Mouse (Mus musculus) right cerebral cortex, postnatal 10 days (tissue): ENCODE measurements around the gene Trim71.
"Not testable (repeated sequence)": the region's sequence is repeated elsewhere in the genome, so short reads cannot be mapped to it uniquely, and the experiment has no call there.

Experiments used
- DNase-seq, 2 experiments: peaks; one replicate each; pipeline ENCODE4 v3.0.0; 2021; ENCODE audit warnings: low spot score in 2 of 2

Trim71 gene

DNA sequence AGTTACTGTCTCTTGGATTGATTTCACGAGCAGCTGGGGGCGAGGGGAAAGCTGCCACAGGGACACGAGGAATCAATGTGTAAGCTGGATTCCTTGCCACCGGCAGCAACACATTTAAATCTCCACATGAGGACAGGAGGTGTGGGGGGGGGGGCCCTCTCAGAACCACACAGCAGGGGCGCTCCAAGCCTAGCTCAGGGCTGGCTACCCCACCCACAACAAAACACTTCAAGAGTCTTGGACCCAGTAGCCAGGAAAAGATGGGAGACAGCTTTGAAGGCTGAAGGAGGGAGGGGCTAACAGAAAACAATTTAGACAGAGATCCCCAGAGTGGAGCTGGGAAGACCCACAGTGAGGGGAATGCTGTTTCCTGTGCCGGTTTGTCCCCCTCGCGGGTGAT is 38.3 kb downstream of the Trim71 start:
- no peak for DNase-seq

DNA sequence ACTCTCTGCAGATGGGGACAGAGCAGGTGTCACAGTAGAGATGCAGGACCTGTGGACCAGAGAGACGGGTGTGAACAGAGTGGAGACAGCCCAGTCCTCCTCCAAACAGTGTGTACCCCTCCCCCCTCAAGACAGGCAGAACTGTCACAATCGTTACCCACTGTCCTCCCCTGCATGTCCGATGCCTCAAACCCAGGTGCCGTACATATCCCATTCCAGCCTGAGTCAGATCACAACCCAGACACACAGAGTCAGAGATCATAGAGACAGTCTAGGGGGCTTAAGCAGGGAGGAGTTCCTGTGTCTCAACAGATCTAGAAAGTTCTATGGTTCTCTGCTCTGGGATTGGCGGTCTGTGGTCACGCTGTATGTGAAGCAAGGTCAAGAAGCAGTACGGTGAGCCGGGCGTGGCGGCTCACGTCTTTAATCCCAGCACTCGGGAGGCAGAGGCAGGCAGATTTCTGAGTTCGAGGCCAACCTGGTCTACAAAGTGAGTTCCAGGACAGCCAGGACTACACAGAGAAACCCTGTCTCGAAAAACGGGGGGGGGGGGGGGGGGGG is 39.0 kb downstream of the Trim71 start:
- no peak for DNase-seq

DNA sequence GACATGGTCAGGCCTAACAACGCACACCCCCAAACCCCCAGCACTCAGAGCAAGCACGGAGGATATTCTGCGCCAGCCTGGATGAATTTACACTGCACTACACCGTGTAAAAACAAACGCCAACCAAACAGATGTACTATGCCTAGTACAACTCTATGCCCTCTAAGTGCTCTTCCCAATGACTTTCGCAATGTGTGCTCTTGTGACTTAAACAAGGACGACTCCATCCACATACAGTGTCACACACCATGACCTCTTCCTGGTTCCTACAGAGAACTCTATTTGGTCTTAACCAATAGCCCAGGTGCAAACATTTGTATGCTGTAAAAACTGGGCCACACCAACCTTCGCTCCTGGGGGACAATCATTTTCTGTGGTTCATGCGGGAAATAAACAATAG is 41.7 kb downstream of the Trim71 start:
- no peak for DNase-seq

DNA sequence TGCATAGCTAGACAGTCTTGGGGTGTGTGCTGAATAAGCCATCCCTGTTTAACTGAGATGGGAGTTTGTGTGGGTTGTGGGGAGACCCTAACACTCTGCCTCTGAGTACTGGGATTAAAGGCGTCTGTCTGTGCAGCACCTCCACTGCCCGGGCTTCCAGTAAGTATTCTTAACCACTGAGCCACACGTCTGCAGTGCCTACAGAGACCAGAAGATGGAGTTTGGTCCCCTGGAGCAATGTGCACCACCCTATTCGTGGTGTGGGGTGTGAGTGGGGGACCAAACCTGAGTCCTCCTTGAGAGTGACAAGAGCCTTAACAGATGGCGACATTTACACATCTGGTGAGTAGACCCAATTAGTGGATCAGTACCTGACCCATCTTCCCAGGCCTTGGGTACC is 42.1 kb downstream of the Trim71 start:
- no peak for DNase-seq

DNA sequence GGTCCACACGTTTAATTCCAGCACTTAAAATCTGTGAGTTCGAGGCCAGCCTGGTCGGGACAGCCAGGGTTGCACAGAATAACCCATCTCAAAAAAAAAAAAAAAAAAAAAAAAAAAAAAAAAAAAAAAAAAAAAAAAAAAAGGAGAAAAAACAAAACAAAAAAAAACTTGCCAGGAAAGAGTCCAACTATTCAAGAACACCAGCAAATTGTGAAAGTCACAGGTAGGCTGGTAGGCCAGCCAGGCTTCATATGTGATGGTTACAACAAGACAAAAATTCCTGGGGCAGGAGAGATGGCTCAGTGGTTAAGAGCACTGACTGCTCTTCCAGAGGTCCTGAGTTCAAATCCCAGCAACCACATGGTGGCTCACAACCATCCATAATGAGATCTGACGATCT is 43.6 kb downstream of the Trim71 start:
- not testable (repeated sequence) for DNase-seq

DNA sequence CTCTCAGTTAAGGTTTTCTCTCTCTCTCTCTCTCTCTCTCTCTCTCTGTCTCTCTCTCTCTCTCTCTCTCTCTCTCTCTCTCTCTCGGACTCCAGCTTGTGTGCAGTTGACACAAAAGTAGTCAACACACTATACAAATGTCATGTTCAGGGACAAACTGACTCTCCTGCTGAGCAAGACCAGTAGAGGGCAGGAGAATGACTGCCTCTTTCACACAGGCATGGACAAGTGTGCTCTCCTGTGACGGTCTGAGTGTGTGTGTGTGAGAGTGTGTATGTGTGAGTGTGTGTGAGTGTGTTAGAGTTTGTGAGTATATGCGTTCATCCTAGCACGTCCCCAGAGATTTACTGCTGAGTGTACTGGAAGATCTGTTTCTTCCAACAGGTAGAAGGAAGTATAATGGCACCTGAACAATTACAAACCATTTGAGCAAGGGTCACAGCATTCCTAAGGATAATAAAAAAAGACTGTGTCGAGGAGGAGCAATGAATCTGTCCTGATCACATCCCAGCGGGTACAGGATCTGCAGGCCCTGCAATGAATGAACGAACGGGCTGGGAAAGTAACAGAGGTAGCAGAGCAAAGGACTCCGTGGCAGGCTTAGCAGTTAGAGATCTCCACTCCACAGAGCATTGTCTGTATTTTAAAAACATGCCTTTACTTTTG is 45.2 kb downstream of the Trim71 start:
- DNase-seq, result no peak

DNA sequence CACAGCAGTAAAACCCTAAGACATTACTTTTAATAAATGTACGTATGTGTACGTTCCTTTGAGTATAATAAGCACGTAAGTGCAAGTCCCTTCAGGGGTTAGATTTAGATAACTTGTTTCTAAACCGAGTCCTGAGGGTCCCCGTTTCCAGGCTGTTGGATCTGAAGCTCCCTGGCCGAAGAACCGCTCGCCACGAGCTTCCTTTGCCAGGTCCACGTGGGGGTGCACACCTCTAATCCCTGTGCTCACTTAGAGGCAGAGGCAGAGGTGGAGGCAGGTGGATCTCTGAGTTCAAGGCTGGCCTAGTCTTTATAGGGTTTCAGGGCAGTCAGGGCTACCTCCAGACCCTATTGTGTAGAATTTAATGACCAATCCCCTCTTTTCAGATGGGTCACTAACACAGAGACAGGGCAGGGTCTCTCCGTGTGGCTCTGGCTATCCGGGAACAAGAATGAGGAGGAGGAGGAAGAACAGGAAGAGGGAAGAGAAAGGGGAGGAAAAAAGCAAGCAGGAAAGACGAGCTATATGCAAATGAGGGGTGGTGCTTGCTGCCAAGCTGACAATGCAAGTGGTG is 46.2 kb downstream of the Trim71 start:
- DNase-seq, result no peak

DNA sequence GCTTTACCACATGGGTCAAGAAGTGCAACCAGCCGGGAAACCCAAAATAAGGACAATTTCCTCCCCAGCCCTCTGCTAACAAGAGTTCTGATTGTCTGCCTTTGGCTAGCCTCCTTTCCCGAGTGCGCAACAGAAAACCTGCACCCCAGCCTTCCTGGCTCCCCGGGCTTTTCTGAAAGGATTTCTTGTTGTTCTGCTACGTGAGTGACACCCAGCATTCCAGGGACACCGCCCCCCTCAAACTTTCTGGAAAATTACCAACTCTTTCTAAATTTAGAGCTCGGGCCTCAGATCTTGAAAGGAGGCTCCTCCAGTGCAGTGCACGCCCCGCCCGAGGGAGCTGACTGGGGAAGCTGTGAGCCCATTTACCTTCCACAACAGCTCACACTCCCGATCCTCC is 48.8 kb downstream of the Trim71 start, which contains the start of gene C130032M10Rik:
Gene C130032M10Rik, plus strand, starts transcription at position 334 of the 400 bp plus-strand sequence.
- DNase-seq, result no peak

DNA sequence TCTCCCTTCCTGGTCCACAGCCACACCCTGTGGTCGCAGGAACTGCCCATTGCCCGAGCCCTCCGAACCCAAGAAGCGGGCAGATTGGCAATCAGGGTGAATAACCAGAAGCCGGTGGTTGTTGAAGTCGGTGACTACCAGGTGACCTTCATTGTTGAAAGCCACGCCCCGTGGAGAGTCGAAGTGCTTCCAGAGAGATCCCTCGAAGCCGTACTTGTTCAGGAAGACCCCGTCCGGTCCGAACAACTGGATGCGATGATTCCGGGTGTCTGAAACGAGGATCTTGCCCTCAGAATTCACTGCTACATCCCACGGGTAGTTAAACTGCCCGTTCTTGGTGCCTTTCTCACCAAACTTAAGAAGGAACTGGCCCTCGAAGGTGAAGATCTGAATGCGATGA is 51.3 kb downstream of the Trim71 start:
- no peak for DNase-seq

DNA sequence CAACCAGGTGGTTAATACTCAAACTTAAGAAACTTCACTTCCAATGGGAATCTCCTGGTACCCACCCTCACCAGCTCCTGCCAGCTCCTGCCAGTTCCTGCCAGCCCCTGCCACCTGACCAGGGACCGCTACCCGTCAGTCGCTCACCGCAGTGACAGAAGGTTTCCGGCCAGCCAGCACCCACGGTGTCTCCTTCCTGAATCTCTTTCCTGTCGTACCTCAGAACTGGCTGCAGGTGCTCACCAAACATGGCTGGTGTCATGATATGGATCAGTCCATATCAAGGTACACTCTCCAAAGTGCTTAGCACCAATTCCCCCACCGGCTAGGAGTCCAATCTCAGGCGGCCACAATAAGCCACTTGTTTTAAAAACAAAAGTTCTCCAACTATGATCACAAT is 54.4 kb downstream of the Trim71 start:
- no peak for DNase-seq

DNA sequence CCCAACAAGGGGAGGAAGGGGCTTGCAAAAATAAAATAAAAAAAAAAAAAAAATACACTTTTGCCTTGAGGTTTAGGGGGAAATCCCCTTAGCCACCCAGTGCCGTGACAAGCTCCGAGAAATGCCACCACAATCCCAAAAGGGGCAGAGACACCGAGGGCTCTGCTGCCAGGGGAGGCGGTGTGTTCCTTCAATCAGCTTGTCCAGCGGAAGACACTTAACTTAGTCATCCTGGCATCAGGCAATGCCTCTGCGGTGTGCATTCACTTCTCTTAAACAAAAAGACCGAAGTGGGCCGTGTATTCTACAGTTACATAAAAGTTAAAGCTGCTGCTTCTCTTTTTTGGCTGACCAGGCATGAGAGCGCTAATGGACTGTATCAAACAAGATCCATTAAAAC is 56.7 kb downstream of the Trim71 start:
- DNase-seq, result no peak

DNA sequence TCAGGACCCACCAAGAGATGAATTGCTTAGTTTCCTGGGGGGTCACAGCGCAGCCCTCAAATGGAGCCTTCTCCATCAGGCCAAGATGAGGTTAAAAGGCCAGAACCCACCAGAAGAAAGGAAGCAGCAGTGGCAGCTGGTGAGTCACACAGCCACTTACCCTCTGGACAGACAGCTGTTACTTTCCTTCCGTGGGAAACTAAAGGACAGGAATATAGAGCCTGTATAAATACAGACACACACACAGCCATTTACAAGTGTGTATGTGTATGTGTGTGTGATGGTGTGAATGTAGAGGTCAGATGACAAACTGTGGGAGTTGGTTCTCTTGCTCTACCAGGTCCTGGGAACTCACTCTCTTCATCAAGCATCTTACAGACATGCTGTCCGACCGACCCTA is 57.6 kb downstream of the Trim71 start:
- DNase-seq, result no peak

DNA sequence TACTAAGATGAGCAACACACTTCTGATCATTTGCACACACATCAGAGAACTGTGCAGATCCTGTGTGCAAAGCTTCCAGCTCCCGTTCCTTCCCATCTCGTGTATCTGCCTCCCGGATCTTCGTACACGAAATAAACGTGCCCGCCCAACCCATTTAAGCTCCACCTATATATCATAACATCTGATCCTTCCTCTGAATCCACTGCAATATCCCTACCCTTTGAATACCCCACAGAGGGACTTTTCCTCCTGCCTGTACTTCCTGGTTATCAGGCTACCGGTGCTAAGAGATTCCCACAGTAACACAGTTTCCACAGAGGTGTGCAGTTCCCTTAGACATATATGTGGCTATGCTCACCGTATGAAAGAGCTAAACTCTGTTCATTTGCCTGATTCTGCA is 59.4 kb downstream of the Trim71 start, which contains the start of gene Ccr4:
Gene Ccr4, minus strand, starts transcription at position 101 of the 400 bp plus-strand sequence.
- DNase-seq, result no peak

DNA sequence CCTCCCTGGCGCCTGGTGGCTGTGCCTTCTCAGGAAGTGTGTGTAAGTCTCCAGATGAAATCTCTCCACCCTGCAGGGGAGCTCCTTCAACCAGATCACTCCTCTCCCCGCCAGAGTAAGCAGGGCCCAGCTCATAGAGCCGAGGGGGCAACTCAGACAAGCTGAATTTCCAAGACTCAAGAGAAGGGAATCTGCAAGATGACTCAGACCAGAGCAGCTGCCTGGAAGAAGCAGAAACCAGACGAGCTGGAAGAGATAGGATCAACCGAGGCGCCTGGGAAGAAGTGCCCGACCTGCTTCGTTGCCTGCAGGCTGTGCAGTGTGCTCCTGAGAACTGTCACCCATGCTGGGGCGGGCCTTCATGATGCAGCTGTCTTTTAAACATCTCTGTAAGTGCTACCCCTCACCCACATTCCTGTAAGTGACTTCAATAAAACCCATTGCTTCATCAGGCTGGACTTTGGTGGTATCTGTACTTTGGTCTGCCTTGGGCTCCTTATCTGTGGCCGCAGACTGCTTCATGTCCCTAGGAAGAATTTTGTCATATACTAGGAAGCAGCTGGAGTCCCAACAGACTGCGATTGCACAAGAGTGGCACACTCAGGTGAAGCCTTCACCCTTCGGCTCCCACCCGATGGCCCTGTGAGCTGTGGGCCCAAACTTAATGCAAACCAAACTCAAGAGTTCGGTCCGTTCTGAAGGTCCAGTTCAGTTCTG is 61.3 kb downstream of the Trim71 start:
- no peak for DNase-seq

DNA sequence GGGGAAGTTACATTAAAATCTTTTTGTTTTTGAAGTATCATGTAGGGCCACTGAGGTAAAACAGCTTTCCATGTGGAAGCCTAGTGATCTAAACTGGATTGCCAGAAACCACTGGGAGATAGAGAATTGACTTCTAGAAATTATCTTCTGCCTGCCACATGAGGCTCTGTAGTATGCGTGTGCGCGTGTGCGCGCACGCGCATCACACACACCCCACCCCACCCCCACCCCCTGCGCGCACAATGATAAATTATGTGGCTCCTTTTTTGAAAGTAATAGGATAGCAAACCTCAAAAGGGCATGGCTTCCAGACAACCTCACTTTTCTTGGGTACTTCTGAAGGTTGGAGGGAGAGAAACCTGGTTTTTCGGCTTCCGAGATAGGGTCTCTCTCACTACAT is 62.3 kb downstream of the Trim71 start:
- DNase-seq, result no peak

DNA sequence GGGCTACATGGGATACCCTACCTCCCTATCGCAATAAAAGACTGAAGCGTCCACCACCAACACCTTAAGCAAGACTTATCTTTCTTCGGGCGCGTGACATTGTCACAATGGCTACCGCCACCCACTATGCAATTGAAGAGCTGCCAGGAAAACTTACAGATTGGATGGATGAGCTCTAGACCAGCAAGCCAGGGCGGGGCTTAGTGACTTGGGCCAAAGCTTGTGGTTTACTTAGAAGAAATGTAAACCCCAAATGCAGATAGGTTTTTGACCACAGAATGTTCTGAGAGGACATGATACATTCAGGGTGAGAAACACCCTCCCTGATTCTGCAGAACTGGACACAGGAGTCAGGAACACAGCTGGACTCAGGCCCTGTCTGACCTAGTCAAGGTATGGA is 63.1 kb downstream of the Trim71 start:
- no peak for DNase-seq

DNA sequence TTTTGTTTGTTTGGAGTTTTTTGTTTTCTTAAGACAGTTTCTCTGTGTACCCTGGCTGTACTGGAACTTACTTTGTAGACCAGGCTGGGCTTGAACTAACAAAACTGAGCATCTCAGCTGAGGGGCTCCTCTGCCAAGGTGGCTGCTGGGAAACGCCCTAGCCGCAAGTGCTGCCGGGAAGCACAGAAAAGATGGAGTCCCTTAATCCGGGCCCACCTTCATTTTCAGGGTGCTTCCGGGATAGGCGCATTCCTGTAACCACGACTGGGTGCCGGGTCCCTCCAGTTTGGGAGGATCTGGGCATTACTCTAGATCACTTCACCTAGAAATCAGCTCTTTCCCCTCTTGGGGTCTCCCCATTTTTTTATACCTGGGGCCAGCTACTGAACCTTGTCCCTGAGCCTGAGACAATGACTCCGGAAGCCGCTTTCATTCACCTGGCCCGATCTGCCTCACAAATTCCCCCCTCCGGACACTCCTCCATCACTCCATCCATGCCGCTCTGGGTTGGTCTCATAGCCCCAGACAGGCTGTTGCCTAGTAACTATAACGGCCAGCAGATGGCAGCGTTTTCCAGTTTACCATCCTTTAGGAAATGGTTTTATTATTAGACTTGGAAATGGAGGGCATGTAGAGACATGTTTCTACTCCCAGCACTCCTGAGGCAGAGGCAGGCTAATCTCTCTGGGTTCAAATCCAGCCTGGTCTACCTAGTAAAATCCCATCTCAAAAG is 64.2 kb downstream of the Trim71 start:
- peak in 1 of 2 experiments; percentile 63 for DNase-seq

DNA sequence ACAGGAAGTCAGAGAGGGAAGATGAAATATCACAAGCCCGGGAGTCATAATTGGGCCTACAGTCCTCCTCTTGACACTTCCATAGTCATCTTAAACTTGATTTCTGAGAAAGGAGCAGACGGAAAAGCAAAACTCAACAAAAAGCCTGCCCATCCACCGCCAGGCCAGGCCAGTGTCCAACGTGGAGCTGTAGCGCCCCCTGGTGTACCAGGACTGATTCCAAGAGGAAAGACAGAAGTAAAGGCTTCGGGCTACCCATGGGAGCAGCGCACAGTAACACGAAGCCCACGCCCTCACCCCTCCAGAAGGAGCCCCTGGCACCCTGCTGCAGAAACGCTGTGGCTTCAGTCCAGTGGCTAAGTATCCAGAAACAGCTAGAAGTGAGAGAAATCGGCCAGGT is 66.0 kb downstream of the Trim71 start:
- DNase-seq, result peak; percentile 66 to 88

DNA sequence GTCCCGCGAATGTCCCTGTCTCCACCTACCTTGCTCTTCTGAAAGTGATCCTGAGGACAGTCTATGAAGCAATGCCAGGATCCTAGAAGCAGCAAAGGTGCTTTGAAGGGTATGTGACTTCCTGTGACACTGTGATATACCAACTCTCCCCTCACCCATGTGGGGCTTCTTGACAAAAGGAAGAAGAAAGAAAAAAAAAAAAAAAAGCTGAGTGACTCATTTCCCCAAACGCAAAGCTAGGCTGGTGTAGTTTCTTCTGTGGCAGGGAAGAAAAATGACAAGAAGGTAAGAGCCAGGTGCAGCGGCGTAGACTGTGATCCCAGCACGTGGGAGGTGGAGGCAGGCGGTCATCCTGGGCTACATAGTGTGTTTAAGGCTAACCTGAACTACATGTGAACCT is 67.7 kb downstream of the Trim71 start:
- DNase-seq, result no peak

DNA sequence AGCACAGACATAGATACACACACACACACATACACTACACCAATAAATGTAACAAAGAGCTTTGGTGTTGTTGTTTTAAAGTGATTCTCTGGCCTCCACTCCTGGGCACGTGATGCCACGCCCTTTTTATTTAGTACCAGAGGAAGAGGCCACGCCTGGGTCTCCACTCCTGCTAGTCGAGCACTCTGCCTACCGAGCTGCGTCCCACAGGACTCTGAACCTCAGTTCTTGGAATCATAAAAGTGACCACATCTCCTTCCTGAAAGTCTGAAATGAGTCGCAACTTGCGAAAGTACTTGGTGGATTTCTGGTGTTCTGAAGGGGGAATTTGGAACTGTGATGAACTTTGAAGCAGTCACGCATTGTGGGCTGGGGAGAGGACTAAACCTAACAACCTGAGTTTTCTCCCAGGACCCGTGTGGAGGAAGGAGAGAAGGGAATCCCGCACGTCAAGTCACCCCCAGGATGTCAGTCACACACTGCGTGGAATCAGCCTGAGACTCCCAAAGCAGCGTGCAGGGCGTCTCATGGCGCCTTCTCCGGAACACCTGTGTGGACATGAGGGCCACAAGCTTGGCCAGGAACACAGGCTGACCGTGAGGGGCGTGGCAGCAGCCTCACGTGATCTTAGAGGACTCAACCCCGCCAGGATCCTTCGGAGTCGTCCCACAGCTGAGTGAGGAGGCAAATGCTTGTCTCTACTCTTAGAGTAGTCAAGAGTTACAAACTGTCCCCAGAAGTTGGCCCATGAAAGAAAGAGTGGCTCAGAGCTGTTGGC is 76.5 kb downstream of the Trim71 start:
- no peak for DNase-seq

DNA sequence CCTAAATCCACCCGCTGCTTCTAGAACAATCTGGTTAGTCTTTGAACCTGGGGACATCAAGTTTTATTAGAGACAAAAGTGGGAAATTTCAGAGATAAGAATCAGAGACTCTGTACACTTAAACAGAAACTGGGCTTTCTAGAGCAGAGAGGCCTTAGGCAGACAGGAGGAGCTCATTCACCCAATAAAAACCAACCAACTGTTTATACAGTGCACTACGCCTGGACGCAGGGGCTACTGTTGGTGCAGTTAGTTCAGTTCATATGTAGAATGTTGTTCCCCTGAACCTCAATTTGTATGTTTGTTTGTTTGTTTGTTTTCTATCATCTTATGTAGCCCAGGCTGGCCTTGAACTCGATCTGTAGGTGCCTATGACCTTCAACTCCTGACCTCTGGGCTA is 77.4 kb downstream of the Trim71 start:
- no peak for DNase-seq
